Mouse (Mus musculus) lung, postnatal 0 days (tissue): Measurements from ENCODE around the gene Gh. TPM values are rescaled to one million over a fixed set of nuclear protein-coding genes. Genes with fewer than 3 reads are reported as not detected.
A peak's percentile ranks its signal among the peaks of the same experiment; 100 is the strongest.

ENCODE experiments used
- ATAC-seq: fragments of 200-750 bp; cut with Nextera tagmentation; 2 replicates; pipeline ENCODE4 v1.8.0; 2017; ENCODE audit warnings: moderate library complexity
- DNase-seq: peaks from one replicate; pipeline ENCODE4 v3.0.0-alpha.2; 2016; ENCODE audit warnings: low spot score
- H3K27ac ChIP-seq: fragments of 300-500 bp; sonication (generic); 2 replicates; pipeline ENCODE4 v1.5.1; 2014; ENCODE audit warnings: antibody characterized with exemption, mild to moderate bottlenecking, low read length, mixed read lengths
- H3K27me3 ChIP-seq: fragments of 300-500 bp; sonication (generic); replicated peaks from 2 replicates; pipeline ENCODE4 v1.6.1; 2014; ENCODE audit warnings: low read length, mixed read lengths; ENCODE audit not compliant: insufficient read depth
- H3K36me3 ChIP-seq: fragments of 300-500 bp; sonication (generic); 2 replicates; pipeline ENCODE4 v1.6.1; 2014; ENCODE audit warnings: low read length, mixed read lengths; ENCODE audit not compliant: insufficient read depth
- H3K4me1 ChIP-seq: fragments of 300-500 bp; sonication (generic); 2 replicates; pipeline ENCODE4 v1.6.1; 2014; ENCODE audit warnings: antibody characterized with exemption, low read depth, low read length, mixed read lengths; ENCODE audit not compliant: insufficient read depth
- H3K4me2 ChIP-seq: fragments of 300-500 bp; sonication (generic); replicated peaks from 2 replicates; pipeline ENCODE4 v1.6.1; 2014; ENCODE audit warnings: low read depth, mild to moderate bottlenecking, low read length, moderate library complexity, mixed read lengths
- H3K4me3 ChIP-seq: fragments of 300-500 bp; sonication (generic); 2 replicates; pipeline ENCODE4 v1.5.1; 2014; ENCODE audit warnings: low read depth, low read length
- H3K9ac ChIP-seq: fragments of 300-500 bp; sonication (generic); replicated peaks from 2 replicates; pipeline ENCODE4 v1.6.1; 2014; ENCODE audit warnings: low read depth, mild to moderate bottlenecking
- H3K9me3 ChIP-seq: fragments of 300-500 bp; sonication (generic); 2 replicates; pipeline ENCODE4 v1.6.1; 2016; ENCODE audit warnings: low read length, mixed read lengths
- CTCF ChIP-seq: IDR thresholded peaks from 2 replicates; pipeline ENCODE4 v1.5.1; 2016; ENCODE audit warnings: antibody characterized with exemption, mild to moderate bottlenecking
- EP300 ChIP-seq: IDR thresholded peaks from 2 replicates; pipeline ENCODE4 v1.6.1; 2016; ENCODE audit warnings: antibody characterized with exemption, mild to moderate bottlenecking, control low read depth
- WGBS: fragments of 180-500 bp; shearing (Covaris S2); extraction: QIAGEN DNeasy Blood & Tissue Kit; methylation state at CpG from one replicate; pipeline ENCODE4 v1.1.7; 2014; 5-methylcytosine and 5-hydroxymethylcytosine counted together
- polyA plus RNA-seq: library from polyadenylated mRNA; unstranded; fragments of >200 nt; fragmentation: Nextera tagmentation; extraction: Ambion mirVana; gene quantifications from 2 replicates; pipeline ENCODE4 v1.2.1, GENCODE M21; 2015

The Gh gene
- polyA plus RNA-seq, 1 experiment from 2014 or later: not detected

GRCm38 (mm10) chr11:106269060-106269431, 32.6 kb downstream of the Gh start:
- peak; percentile 54 for DNase-seq
- Histone ChIP-seq H3K4me1 (peaks cover 20% of the 10 kb centered on the region), H3K27ac (peak overlapping the region; percentile 84), H3K27me3 (no peaks in the 10 kb centered on the region), H3K4me3 (peak overlapping the region; percentile 17; the same call in 1 of the 2 replicates), H3K4me2 (peak overlapping the region; percentile 38), H3K36me3 (peaks cover 25% of the 10 kb centered on the region), H3K9ac (peak overlapping the region; percentile 27; the same call in 1 of the 2 replicates), H3K9me3 (no peaks in the 10 kb centered on the region)
- no peak for TF ChIP-seq CTCF
- TF ChIP-seq EP300: no peak
- no peak for ATAC-seq
- 15% methylated on average over 3 of the region's 3 CpGs for WGBS

GRCm38 (mm10) chr11:106268326-106269059, 33.2 kb downstream of the Gh start:
- Histone ChIP-seq H3K36me3 (peaks cover 30% of the 10 kb centered on the region), H3K9ac (peak overlapping the region; percentile 27; the same call in 1 of the 2 replicates), H3K4me1 (peaks cover 20% of the 10 kb centered on the region), H3K27ac (peak overlapping the region; percentile 84), H3K9me3 (no peaks in the 10 kb centered on the region), H3K27me3 (no peaks in the 10 kb centered on the region), H3K4me2 (peak overlapping the region; percentile 38), H3K4me3 (peak overlapping the region; percentile 17; the same call in 1 of the 2 replicates)
- ATAC-seq: peak; percentile 10; the same call in 1 of the 2 replicates
- WGBS: 29% methylated on average over 8 of the region's 8 CpGs
- peak; percentile 84 for DNase-seq
- no peak for TF ChIP-seq CTCF
- peak; percentile 26; the same call in 1 of the 2 replicates for TF ChIP-seq EP300

- 64% methylated on average over 5 of the region's 5 CpGs for WGBS
- Histone ChIP-seq H3K27me3 (no peaks in the 10 kb centered on the region), H3K27ac (peak overlapping the region; percentile 84), H3K9ac (no peak overlapping the region), H3K4me2 (peak overlapping the region; percentile 38), H3K9me3 (no peaks in the 10 kb centered on the region), H3K4me1 (peaks cover 20% of the 10 kb centered on the region), H3K4me3 (0 out of 2 replicates have a peak overlapping the region, but pooled peaks have one; percentile 17), H3K36me3 (peaks cover 35% of the 10 kb centered on the region)
- no peak for DNase-seq
- TF ChIP-seq EP300 (no peak), CTCF (no peak)
- no peak for ATAC-seq
These were observed 33.8 kb downstream of the Gh start for GRCm38 (mm10) chr11:106267871-106268270.

DNA sequence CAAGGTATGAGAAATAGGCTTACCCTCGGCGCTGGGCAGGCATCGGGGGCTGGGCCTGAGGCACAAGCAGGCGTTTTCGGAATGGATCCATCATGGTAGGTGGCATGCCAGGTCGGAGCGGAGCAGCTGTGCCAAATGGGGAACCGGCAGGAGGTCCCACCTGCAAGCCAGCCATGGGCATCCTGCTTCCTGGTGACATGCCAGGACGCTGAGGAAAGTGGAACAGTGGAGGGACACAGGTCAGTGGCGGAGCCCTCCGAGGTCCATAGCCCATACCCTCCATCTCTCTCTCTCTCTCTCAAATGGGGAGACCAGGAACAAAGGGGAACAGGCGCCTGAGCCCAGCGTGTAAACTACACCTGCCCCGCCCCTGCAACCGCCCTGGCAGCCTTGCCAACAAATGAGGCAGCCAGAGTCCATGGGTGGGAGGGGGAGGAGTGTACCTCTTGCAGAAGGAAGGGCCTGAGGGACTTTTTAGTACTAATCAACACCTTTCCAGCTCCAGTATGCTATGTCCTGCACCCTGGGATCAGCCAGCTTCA, 34.3 kb downstream of the Gh start:
- no peak overlapping the region for H3K4me3 ChIP-seq
- DNase-seq: peak; percentile 50

GRCm38 (mm10) chr11:106266431-106266830, 35.2 kb downstream of the Gh start:
- no peak for ATAC-seq
- H3K4me2 ChIP-seq: no peak overlapping the region
- H3K4me3 ChIP-seq: no peak overlapping the region
- H3K4me1 ChIP-seq: peaks cover 20% of the 10 kb centered on the region
- no peak overlapping the region for H3K9ac ChIP-seq
- no peaks in the 10 kb centered on the region for H3K27me3 ChIP-seq
- no peaks in the 10 kb centered on the region for H3K9me3 ChIP-seq
- no peak for DNase-seq
- TF ChIP-seq CTCF: no peak
- TF ChIP-seq EP300: no peak
- 92% methylated on average over 10 of the region's 10 CpGs for WGBS
- no peak overlapping the region for H3K27ac ChIP-seq
- H3K36me3 ChIP-seq: peaks cover 44% of the 10 kb centered on the region

More for the DNA sequence above, 34.3 kb downstream of the Gh start:
- TF ChIP-seq EP300 (no peak), CTCF (no peak)
- 60% methylated on average over 15 of the region's 15 CpGs for WGBS
- H3K9ac ChIP-seq: no peak overlapping the region
- H3K9me3 ChIP-seq: no peaks in the 10 kb centered on the region
- no peaks in the 10 kb centered on the region for H3K27me3 ChIP-seq
- peaks cover 20% of the 10 kb centered on the region for H3K4me1 ChIP-seq
- H3K4me2 ChIP-seq: no peak overlapping the region; the same call in 1 of the 2 replicates
- peak overlapping the region; percentile 84 for H3K27ac ChIP-seq
- H3K36me3 ChIP-seq: peaks cover 40% of the 10 kb centered on the region
- ATAC-seq: no peak

DNA sequence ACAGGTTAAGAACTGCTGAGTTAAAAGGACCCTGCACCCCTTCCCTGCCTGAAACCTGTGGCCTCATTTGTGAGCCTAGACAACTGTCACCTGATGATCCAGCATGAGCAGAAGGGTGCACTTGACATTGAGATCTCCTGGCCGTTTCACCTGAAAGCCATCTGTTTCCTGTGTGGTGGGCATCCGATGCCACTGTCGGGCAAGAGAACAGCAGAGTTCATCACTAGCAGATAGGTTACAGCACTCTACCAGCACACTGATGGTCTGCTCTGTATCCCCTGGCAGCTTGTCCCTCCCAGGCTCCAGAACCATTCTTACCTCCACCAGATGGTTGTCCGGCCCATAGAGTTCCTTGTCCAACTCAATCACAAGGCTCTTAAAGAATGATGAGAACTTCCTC, 36.1 kb downstream of the Gh start:
- WGBS: 82% methylated on average over 4 of the region's 4 CpGs

More for the DNA sequence above, 36.1 kb downstream of the Gh start:
- Histone ChIP-seq H3K4me1 (peaks cover 19% of the 10 kb centered on the region), H3K9me3 (no peaks in the 10 kb centered on the region), H3K4me2 (no peak overlapping the region), H3K4me3 (no peak overlapping the region), H3K36me3 (peaks cover 44% of the 10 kb centered on the region), H3K27ac (no peak overlapping the region), H3K27me3 (no peaks in the 10 kb centered on the region), H3K9ac (no peak overlapping the region)
- no peak for TF ChIP-seq EP300
- TF ChIP-seq CTCF: no peak
- ATAC-seq: no peak
- no peak for DNase-seq
